9 mouse cellular contexts compared by ENCODE assay signal in genomic region chr7:38074514-38074913, GRCm38 (mm10). TPM values are rescaled to one million over a fixed set of nuclear protein-coding genes. Genes with fewer than 3 reads are reported as not detected.
A peak's percentile ranks its signal among the peaks of the same experiment; 100 is the strongest.
DNase-seq lines count a peak whose midpoint lies in the region; ATAC-seq and TF ChIP-seq lines count a peak whose summit lies in the region.
"Had no signal": no experiment of that assay in that cellular context is flagged by ENCODE, and none has a peak within 500 bp of the region (broad histone marks: within the 10 kb centered on the region; RNA-seq: fewer than 3 reads in every experiment).

No protein-coding gene starts in this region.

- peak overlapping the region; percentile 24 for H3K4me3 ChIP-seq in layer of hippocampus, adult 2 months
- H3K4me3 ChIP-seq in embryonic facial prominence, embryonic 11.5 days (ENCODE audit: low read depth, low read length), result no peak overlapping the region
- H3K4me3 ChIP-seq in hindbrain, embryonic 16.5 days (ENCODE audit: low read length), result peak overlapping the region; percentile 23
- no peak overlapping the region for H3K4me3 ChIP-seq in neural tube, embryonic 15.5 days (replicated peaks)

- 0 out of 2 replicates have a peak overlapping the region, but pooled peaks have one; percentile 23 for H3K9ac ChIP-seq in embryonic facial prominence, embryonic 11.5 days (replicated peaks; ENCODE audit: low read length)
- peak overlapping the region; percentile 54 for H3K9ac ChIP-seq in hindbrain, embryonic 16.5 days (ENCODE audit: low read depth, low read length)
- H3K9ac ChIP-seq in neural tube, embryonic 15.5 days (replicated peaks), result no peak overlapping the region; the same call in 1 of the 2 replicates

- ATAC-seq in embryonic facial prominence, embryonic 11.5 days (replicated peaks; ENCODE audit: insufficient number of reproducible peaks, low FRiP score, low TSS enrichment, low read depth), result peak; percentile 74; the same call in 1 of the 2 replicates
- peak; percentile 82 for ATAC-seq in hindbrain, embryonic 16.5 days
- no peak for ATAC-seq in neural tube, embryonic 15.5 days (ENCODE audit: low FRiP score)
- ATAC-seq in megakaryocyte progenitor cell, adult 5-6 weeks (replicated peaks; ENCODE audit: poor library complexity), result no peak

- H3K36me3 ChIP-seq in embryonic facial prominence, embryonic 11.5 days (replicated peaks; ENCODE audit: control insufficient read depth, insufficient read depth, low read depth, low read length), result no peaks in the 10 kb centered on the region
- no peaks in the 10 kb centered on the region for H3K36me3 ChIP-seq in hindbrain, embryonic 16.5 days (ENCODE audit: control insufficient read depth, insufficient read depth, low read length)
- H3K36me3 ChIP-seq in neural tube, embryonic 15.5 days, result no peaks in the 10 kb centered on the region

- WGBS in embryonic facial prominence, embryonic 11.5 days, result 3% methylated on average over 14 of the region's 14 CpGs
- whole genome bisulfite sequencing in hindbrain, embryonic 16.5 days, result 0% methylated on average over 14 of the region's 14 CpGs
- WGBS in neural tube, embryonic 15.5 days, result 1% methylated on average over 14 of the region's 14 CpGs

- H3K4me2 ChIP-seq in embryonic facial prominence, embryonic 11.5 days (ENCODE audit: low read depth, low read length), result peak overlapping the region; percentile 24; the same call in 1 of the 2 replicates
- H3K4me2 ChIP-seq in hindbrain, embryonic 16.5 days (ENCODE audit: low read length), result peak overlapping the region; percentile 48
- H3K4me2 ChIP-seq in neural tube, embryonic 15.5 days, result peak overlapping the region; percentile 49

- no peaks in the 10 kb centered on the region for H3K27me3 ChIP-seq in embryonic facial prominence, embryonic 11.5 days (ENCODE audit: control insufficient read depth, insufficient read depth, low read length)
- H3K27me3 ChIP-seq in hindbrain, embryonic 16.5 days (replicated peaks; ENCODE audit: control insufficient read depth, insufficient read depth, low read length), result no peaks in the 10 kb centered on the region
- no peaks in the 10 kb centered on the region for H3K27me3 ChIP-seq in neural tube, embryonic 15.5 days (replicated peaks)

- H3K9me3 ChIP-seq in embryonic facial prominence, embryonic 11.5 days (replicated peaks; ENCODE audit: control insufficient read depth, low read length), result no peaks in the 10 kb centered on the region
- H3K9me3 ChIP-seq in hindbrain, embryonic 16.5 days (ENCODE audit: control insufficient read depth, low read length), result no peaks in the 10 kb centered on the region
- H3K9me3 ChIP-seq in neural tube, embryonic 15.5 days (replicated peaks), result no peaks in the 10 kb centered on the region

- no peak for DNase-seq in layer of hippocampus, adult 2 months (ENCODE audit: low spot score in 2 of 2)
- no peak for DNase-seq in layer of hippocampus, adult 9-10 months (ENCODE audit: low spot score)
- DNase-seq in embryonic facial prominence, embryonic 11.5 days (ENCODE audit: low spot score), result peak; percentile 24
- DNase-seq in left cerebral cortex, adult 8-10 months (ENCODE audit: low spot score in 2 of 2), result no peak
- DNase-seq in lung, adult 18-20 months, result no peak

- no peak overlapping the region for H3K27ac ChIP-seq in layer of hippocampus, adult 2 months
- H3K27ac ChIP-seq in embryonic facial prominence, embryonic 11.5 days (replicated peaks; ENCODE audit: low read depth, low read length), result no peak overlapping the region
- no peak overlapping the region for H3K27ac ChIP-seq in hindbrain, embryonic 16.5 days (ENCODE audit: low read depth, low read length)
- no peak overlapping the region for H3K27ac ChIP-seq in neural tube, embryonic 15.5 days (replicated peaks)
- H3K27ac ChIP-seq: macrophage had no signal

- no peaks in the 10 kb centered on the region for H3K4me1 ChIP-seq in embryonic facial prominence, embryonic 11.5 days (ENCODE audit: control insufficient read depth, insufficient read depth, low read length)
- H3K4me1 ChIP-seq in hindbrain, embryonic 16.5 days (ENCODE audit: control insufficient read depth, insufficient read depth, low read depth, low read length), result peaks cover 7% of the 10 kb centered on the region
- peaks cover 7% of the 10 kb centered on the region for H3K4me1 ChIP-seq in neural tube, embryonic 15.5 days

- TF ChIP-seq CTCF in layer of hippocampus, adult 2 months (conservative IDR thresholded peaks at IDR 0.05), result no peak

RNA-seq across cellular contexts. Expression of gene Ccne1, which starts 32.8 kb away (rescaled TPM):
- 10 to 100 TPM; 13.5 to 13.7 TPM for total RNA-seq in layer of hippocampus, adult 2 months (2021)
- 91.0 and 101 TPM in 2 replicates for polyA plus RNA-seq in embryonic facial prominence, embryonic 11.5 days (2014; fragmentation: Nextera tagmentation; extraction: Ambion mirVana)
- polyA plus RNA-seq in hindbrain, embryonic 16.5 days (2015; fragmentation: Nextera tagmentation; extraction: Ambion mirVana), result 20.2 and 20.8 TPM in 2 replicates
- polyA plus RNA-seq in neural tube, embryonic 15.5 days (2015; fragmentation: Nextera tagmentation; extraction: Ambion mirVana), result 19.9 and 25.5 TPM in 2 replicates
- 10 to 100 TPM; 13.4 to 17.7 (median 14.6) TPM for total RNA-seq in left cerebral cortex, adult 8-10 months (2022)
- total RNA-seq in megakaryocyte progenitor cell, adult 5-6 weeks (2015), result 17.0 and 20.3 TPM in 2 replicates
- total RNA-seq in megakaryocyte progenitor cell, adult 5-6 weeks (2017), result 29.3 and 32.4 TPM in 2 replicates

RNA-seq across cellular contexts. Expression of gene Uri1, which starts 51.2 kb away (rescaled TPM):
- total RNA-seq in layer of hippocampus, adult 2 months (2021), result 10 to 100 TPM; 38.6 to 45.9 TPM
- polyA plus RNA-seq in embryonic facial prominence, embryonic 11.5 days (2014; fragmentation: Nextera tagmentation; extraction: Ambion mirVana), result 50.5 and 56.9 TPM in 2 replicates
- polyA plus RNA-seq in hindbrain, embryonic 16.5 days (2015; fragmentation: Nextera tagmentation; extraction: Ambion mirVana), result 31.5 and 35.3 TPM in 2 replicates
- polyA plus RNA-seq in neural tube, embryonic 15.5 days (2015; fragmentation: Nextera tagmentation; extraction: Ambion mirVana), result 38.7 and 38.8 TPM in 2 replicates
- total RNA-seq in left cerebral cortex, adult 8-10 months (2022), result 10 to 100 TPM; 38.0 to 56.0 (median 47.4) TPM
- total RNA-seq in megakaryocyte progenitor cell, adult 5-6 weeks (2015), result 71.7 and 75.5 TPM in 2 replicates
- total RNA-seq in megakaryocyte progenitor cell, adult 5-6 weeks (2017), result 55.9 and 62.8 TPM in 2 replicates

Comparison
In these comparisons a context has a peak if more than half of its experiments do, and no peak if none do; other contexts are left out.
1. H3K4me3 ChIP-seq: peak in layer of hippocampus, adult 2 months (single experiment) and hindbrain, embryonic 16.5 days (single experiment); none in embryonic facial prominence, embryonic 11.5 days (single experiment) and neural tube, embryonic 15.5 days (single experiment).
2. ATAC-seq: peak in embryonic facial prominence, embryonic 11.5 days (single experiment) and hindbrain, embryonic 16.5 days (single experiment); none in neural tube, embryonic 15.5 days (single experiment) and megakaryocyte progenitor cell, adult 5-6 weeks (single experiment).
3. Peak in every context shown above with its lines, with median percentiles within 50 percentile points of each other: H3K4me2 ChIP-seq.